Mouse (Mus musculus): ENCODE data around the gene Spata2. TPM values are rescaled to one million over a fixed set of nuclear protein-coding genes. Genes with fewer than 3 reads are reported as not detected.

The Spata2 gene
- total and polyA plus RNA-seq, 2 experiments from 2014 or later = 27.6 to 39.2 TPM

DNA sequence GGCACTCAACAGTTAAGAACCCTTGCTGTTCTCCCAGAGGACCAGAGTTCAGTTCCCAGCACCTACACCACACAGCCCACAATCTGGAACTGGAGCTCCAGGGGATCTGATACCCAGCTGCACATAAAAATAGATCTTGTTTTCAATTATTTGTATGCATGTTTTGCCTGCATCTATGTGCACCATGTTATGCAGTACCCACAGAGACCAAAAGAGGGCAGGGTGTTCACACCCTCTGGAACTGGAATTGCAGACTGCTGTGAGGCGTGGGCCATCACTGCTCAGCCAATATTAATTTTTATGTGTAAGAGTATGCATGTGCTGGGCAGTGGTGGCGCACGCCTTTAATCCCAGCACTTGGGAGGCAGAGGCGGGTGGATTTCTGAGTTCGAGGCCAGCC is 4.6 kb upstream of the Spata2 start:
- Histone ChIP-seq H3K4me1 (ENCODE audit: insufficient read depth, low read length) (no peaks in the 10 kb centered on the region), H3K27me3 (ENCODE audit: insufficient read depth, low read length) (no peaks in the 10 kb centered on the region), H3K9ac (replicated peaks; ENCODE audit: low read length, poor library complexity, severe bottlenecking) (no peak overlapping the region), H3K36me3 (ENCODE audit: insufficient read depth, low read length) (no peaks in the 10 kb centered on the region), H3K27ac (ENCODE audit: low read depth, low read length) (no peak overlapping the region), H3K4me3 (ENCODE audit: low read depth, low read length) (no peak overlapping the region), H3K9me3 (ENCODE audit: low read length) (no peaks in the 10 kb centered on the region), H3K4me2 (ENCODE audit: low read depth, low read length, poor library complexity, severe bottlenecking) (no peak overlapping the region)
- DNase-seq (ENCODE audit: low spot score) (no peak), ATAC-seq (ENCODE audit: low FRiP score) (no peak)
- peak; percentile 65 for TF ChIP-seq CTCF (IDR thresholded peaks at IDR 0.05)
- WGBS = 82% methylated on average over 5 of the region's 5 CpGs

DNA sequence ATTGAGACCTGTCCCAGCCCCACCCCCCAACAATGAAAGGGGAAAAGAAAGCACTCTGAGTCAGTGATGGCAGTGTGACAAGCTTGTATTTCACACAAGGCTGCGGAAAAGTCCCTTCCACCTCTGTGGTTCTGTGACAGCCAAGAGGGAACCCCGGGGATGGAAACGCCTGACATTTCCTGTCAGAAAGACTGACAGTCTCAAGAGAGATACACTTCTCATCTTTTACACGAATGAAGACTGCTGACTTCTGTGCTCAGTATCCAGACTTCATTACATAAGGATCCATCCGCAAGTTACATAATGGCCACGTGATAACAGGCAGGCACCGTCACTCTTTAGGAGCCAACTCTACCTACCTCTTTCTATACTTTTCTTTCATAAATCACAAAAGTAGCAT is 3.8 kb upstream of the Spata2 start:
- ATAC-seq (ENCODE audit: low FRiP score) = no peak
- H3K9ac ChIP-seq (replicated peaks; ENCODE audit: low read length, poor library complexity, severe bottlenecking) = no peak overlapping the region

DNA sequence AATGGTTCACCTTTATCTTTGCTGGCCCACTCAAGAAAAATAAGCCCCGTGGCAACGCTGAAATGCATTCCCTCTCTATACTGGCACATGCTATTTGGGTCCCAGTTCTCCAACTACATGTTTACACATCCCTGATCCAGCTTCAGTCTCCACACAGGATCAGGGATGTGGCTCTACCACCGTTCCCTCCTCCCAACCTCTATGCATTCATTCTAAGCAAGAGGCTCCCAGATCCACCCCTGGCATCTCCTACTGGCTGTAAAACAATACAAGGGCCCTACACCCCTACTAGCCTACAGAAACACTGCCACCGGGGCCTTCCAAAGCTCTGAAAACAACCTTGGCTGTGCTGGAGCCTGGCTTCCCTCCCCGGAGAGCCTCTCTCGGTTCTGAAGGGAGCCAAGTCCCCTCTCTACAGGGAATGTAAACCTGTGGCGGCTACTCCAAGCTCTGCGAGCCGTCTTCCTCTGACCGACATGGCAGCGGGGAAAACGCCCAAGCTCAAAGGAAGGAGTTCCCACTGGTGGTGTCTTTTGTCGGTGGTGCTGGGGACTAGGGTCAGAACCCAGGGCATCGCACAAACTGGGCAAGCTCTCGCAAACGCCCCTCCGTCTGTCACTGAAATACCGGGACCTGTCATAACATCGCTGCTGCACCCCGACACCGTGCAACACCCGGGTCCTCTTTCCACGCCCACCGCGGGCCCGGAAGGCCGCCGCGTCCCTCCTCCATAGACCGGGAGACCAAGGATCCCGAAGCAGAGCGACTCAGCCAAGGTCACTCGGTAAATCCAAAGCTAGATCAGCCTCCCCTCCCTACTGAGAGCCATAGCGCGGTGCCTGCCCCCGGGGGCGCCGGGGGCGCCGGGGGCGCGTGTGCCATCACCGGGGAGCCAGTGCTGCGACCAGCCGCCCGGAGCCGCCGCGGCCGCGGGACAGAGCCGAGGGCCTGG is 654 bp downstream of the Spata2 start, which contains the start of gene Rnf114:
Rnf114 (plus strand) TSS at position 889 of the 952 bp plus-strand sequence.
- Histone ChIP-seq H3K4me2 (ENCODE audit: low read depth, low read length, poor library complexity, severe bottlenecking) (peak within 1 kb of the TSS; percentile 69), H3K9me3 (ENCODE audit: low read length) (no peaks in the 10 kb centered on the region), H3K27me3 (ENCODE audit: insufficient read depth, low read length) (no peaks in the 10 kb centered on the region), H3K27ac (ENCODE audit: low read depth, low read length) (peak within 1 kb of the TSS; percentile 98), H3K36me3 (ENCODE audit: insufficient read depth, low read length) (peaks cover 4% of the 10 kb centered on the region; the same call in 1 of the 2 replicates), H3K4me1 (ENCODE audit: insufficient read depth, low read length) (peaks cover 6% of the 10 kb centered on the region; the same call in 1 of the 2 replicates), H3K9ac (replicated peaks; ENCODE audit: low read length, poor library complexity, severe bottlenecking) (peak within 1 kb of the TSS; percentile 99), H3K4me3 (ENCODE audit: low read depth, low read length) (peak within 1 kb of the TSS; percentile 100)
- peak; percentile 15 for DNase-seq (ENCODE audit: low spot score)
- WGBS = 5% methylated on average over 33 of the region's 52 CpGs
- peak; percentile 50; the same call in 1 of the 2 replicates for ATAC-seq (ENCODE audit: low FRiP score)
- no peak for TF ChIP-seq CTCF (IDR thresholded peaks at IDR 0.05)

More for the DNA sequence above, 3.8 kb upstream of the Spata2 start:
- H3K9me3 ChIP-seq (ENCODE audit: low read length) = no peaks in the 10 kb centered on the region
- H3K27ac ChIP-seq (ENCODE audit: low read depth, low read length) = no peak overlapping the region
- no peaks in the 10 kb centered on the region for H3K36me3 ChIP-seq (ENCODE audit: insufficient read depth, low read length)
- peaks cover 4% of the 10 kb centered on the region; the same call in 1 of the 2 replicates for H3K4me1 ChIP-seq (ENCODE audit: insufficient read depth, low read length)
- no peak for TF ChIP-seq CTCF (IDR thresholded peaks at IDR 0.05)
- 83% methylated on average over 7 of the region's 7 CpGs for WGBS
- H3K27me3 ChIP-seq (ENCODE audit: insufficient read depth, low read length) = no peaks in the 10 kb centered on the region
- H3K4me2 ChIP-seq (ENCODE audit: low read depth, low read length, poor library complexity, severe bottlenecking) = no peak overlapping the region
- H3K4me3 ChIP-seq (ENCODE audit: low read depth, low read length) = no peak overlapping the region
- DNase-seq (ENCODE audit: low spot score) = no peak

DNA sequence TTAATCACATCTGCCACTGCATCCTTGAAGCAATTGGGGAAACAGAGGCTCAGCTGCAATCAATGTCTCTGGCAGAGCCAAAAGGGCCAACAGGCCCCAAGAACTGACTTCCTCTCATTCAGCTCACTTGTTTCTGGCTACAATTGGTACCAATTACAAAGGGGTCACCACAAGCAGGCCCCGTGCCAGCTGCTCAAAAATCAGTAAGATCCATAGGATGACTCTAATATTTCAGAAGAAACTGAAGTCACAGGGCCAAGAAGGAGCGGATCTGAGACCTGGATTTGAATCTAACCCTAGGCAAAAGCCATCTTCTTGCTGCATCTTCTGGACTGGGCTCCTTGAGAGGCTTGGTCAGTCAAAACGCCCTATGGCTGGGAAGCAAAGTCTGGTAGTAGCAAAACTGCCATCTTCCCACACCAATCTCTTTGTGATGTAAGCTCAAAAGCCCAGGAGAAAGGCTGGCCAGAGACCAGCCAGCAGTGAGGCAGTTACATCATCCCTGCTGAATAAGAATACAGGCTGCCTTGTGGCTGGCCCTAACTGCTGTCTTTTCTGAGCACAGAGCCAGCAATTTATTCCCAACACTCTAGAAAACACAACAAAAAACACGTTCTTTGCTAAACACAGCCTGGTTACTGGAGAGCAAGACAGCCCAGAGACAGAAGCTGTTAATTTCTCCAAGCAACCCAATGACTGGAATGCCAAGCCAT is 1.7 kb downstream of the Spata2 start:
- Histone ChIP-seq H3K36me3 (ENCODE audit: insufficient read depth, low read length) (peaks cover 4% of the 10 kb centered on the region; the same call in 1 of the 2 replicates), H3K4me2 (ENCODE audit: low read depth, low read length, poor library complexity, severe bottlenecking) (peak overlapping the region; percentile 69), H3K27ac (ENCODE audit: low read depth, low read length) (peak overlapping the region; percentile 98; the same call in 1 of the 2 replicates), H3K27me3 (ENCODE audit: insufficient read depth, low read length) (no peaks in the 10 kb centered on the region), H3K9me3 (ENCODE audit: low read length) (no peaks in the 10 kb centered on the region), H3K9ac (replicated peaks; ENCODE audit: low read length, poor library complexity, severe bottlenecking) (peak overlapping the region; percentile 99; the same call in 1 of the 2 replicates), H3K4me3 (ENCODE audit: low read depth, low read length) (peak overlapping the region; percentile 100; the same call in 1 of the 2 replicates), H3K4me1 (ENCODE audit: insufficient read depth, low read length) (peaks cover 6% of the 10 kb centered on the region; the same call in 1 of the 2 replicates)
- no peak for TF ChIP-seq CTCF (IDR thresholded peaks at IDR 0.05)
- WGBS = 80% methylated on average over 4 of the region's 4 CpGs
- ATAC-seq (ENCODE audit: low FRiP score) (peak; percentile 20; the same call in 1 of the 2 replicates), DNase-seq (ENCODE audit: low spot score) (peak; percentile 78)

DNA sequence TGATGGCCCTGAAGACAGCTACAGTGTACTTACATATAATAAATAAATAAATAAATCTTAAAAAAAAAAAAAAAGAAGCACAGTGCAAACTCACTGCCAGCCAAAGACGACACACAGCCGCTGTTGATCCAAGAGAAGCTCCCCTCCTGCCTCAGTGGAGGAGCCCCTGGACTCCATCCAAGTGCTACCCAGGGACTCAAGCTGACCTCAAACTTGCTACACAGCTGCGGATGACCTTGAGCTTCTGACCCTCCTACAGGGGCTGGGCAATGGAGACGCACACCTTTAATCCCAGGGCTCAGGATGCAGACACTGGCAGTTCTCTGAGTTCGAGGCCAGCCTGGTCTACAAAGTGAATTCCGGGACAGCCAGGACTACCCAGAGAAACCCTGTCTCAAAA is 4.7 kb downstream of the Spata2 start:
- no peak overlapping the region for H3K27ac ChIP-seq (ENCODE audit: low read depth, low read length)
- no peaks in the 10 kb centered on the region for H3K9me3 ChIP-seq (ENCODE audit: low read length)
- DNase-seq (ENCODE audit: low spot score) = no peak
- TF ChIP-seq CTCF (IDR thresholded peaks at IDR 0.05) = no peak
- peaks cover 20% of the 10 kb centered on the region for H3K36me3 ChIP-seq (ENCODE audit: insufficient read depth, low read length)
- no peak overlapping the region for H3K4me2 ChIP-seq (ENCODE audit: low read depth, low read length, poor library complexity, severe bottlenecking)
- H3K9ac ChIP-seq (replicated peaks; ENCODE audit: low read length, poor library complexity, severe bottlenecking) = no peak overlapping the region
- no peak for ATAC-seq (ENCODE audit: low FRiP score)
- 80% methylated on average over 6 of the region's 6 CpGs for WGBS
- H3K4me1 ChIP-seq (ENCODE audit: insufficient read depth, low read length) = peaks cover 6% of the 10 kb centered on the region; the same call in 1 of the 2 replicates
- H3K27me3 ChIP-seq (ENCODE audit: insufficient read depth, low read length) = no peaks in the 10 kb centered on the region
- H3K4me3 ChIP-seq (ENCODE audit: low read depth, low read length) = no peak overlapping the region

Measured in midbrain, postnatal 0 days (tissue).